Mouse (Mus musculus) E14TG2a.4 (cell line): ENCODE measurements around the gene Gadd45a.

Experiments used
- H3K27me3 ChIP-seq: 2 replicates; pipeline ENCODE4 v1.6.1; 2014; ENCODE audit warnings: low read length, control low read depth; ENCODE audit not compliant: insufficient read depth
- H3K36me3 ChIP-seq: 2 replicates; pipeline ENCODE4 v1.6.1; 2014; ENCODE audit warnings: low read length, control low read depth; ENCODE audit not compliant: insufficient read depth
- H3K4me1 ChIP-seq: replicated peaks from 2 replicates; pipeline ENCODE4 v1.6.1; 2014; ENCODE audit warnings: low read depth, low read length, control low read depth
- H3K4me3 ChIP-seq: replicated peaks from 2 replicates; pipeline ENCODE4 v1.5.1; 2014; ENCODE audit warnings: mild to moderate bottlenecking, low read length
- H3K9me3 ChIP-seq: 2 replicates; pipeline ENCODE4 v1.6.1; 2014; ENCODE audit warnings: low read length, control low read depth
- CTCF ChIP-seq: conservative IDR thresholded peaks from 2 replicates; pipeline ENCODE4 v1.5.1; 2014; ENCODE audit warnings: low read length
- NANOG ChIP-seq: IDR thresholded peaks from 2 replicates; pipeline ENCODE4 v1.6.1; 2014; ENCODE audit warnings: borderline replicate concordance, low read length, mixed read lengths
- POU5F1 ChIP-seq: IDR thresholded peaks from 2 replicates; pipeline ENCODE4 v1.6.1; 2014; ENCODE audit warnings: low read length, borderline replicate concordance

Gene Gadd45a

GRCm38 (mm10) chr6:66989037-66989436 is 48.2 kb downstream of the Gadd45a start:
- Histone ChIP-seq H3K36me3 (peaks cover 16% of the 10 kb centered on the region; the same call in 1 of the 2 replicates), H3K27me3 (no peaks in the 10 kb centered on the region), H3K4me1 (peaks cover 23% of the 10 kb centered on the region), H3K9me3 (no peaks in the 10 kb centered on the region), H3K4me3 (no peak overlapping the region)
- TF ChIP-seq POU5F1 (no peak), NANOG (no peak), CTCF (no peak)

- TF ChIP-seq CTCF (no peak), NANOG (no peak), POU5F1 (no peak)
- Histone ChIP-seq H3K27me3 (no peaks in the 10 kb centered on the region), H3K9me3 (no peaks in the 10 kb centered on the region), H3K4me3 (no peak overlapping the region), H3K4me1 (peaks cover 23% of the 10 kb centered on the region), H3K36me3 (peaks cover 16% of the 10 kb centered on the region; the same call in 1 of the 2 replicates)
Measured at GRCm38 (mm10) chr6:66988363-66988762, 48.9 kb downstream of the Gadd45a start.

GRCm38 (mm10) chr6:66987643-66988042 is 49.6 kb downstream of the Gadd45a start:
- Histone ChIP-seq H3K4me3 (no peak overlapping the region), H3K4me1 (peaks cover 23% of the 10 kb centered on the region), H3K9me3 (no peaks in the 10 kb centered on the region), H3K27me3 (no peaks in the 10 kb centered on the region), H3K36me3 (peaks cover 16% of the 10 kb centered on the region; the same call in 1 of the 2 replicates)
- no peak for TF ChIP-seq CTCF
- no peak for TF ChIP-seq NANOG
- TF ChIP-seq POU5F1 = no peak

GRCm38 (mm10) chr6:66986063-66986462 is 51.2 kb downstream of the Gadd45a start:
- Histone ChIP-seq H3K4me3 (no peak overlapping the region), H3K4me1 (peaks cover 23% of the 10 kb centered on the region), H3K27me3 (no peaks in the 10 kb centered on the region), H3K36me3 (peaks cover 16% of the 10 kb centered on the region; the same call in 1 of the 2 replicates), H3K9me3 (no peaks in the 10 kb centered on the region)
- no peak for TF ChIP-seq CTCF
- no peak for TF ChIP-seq POU5F1
- TF ChIP-seq NANOG = no peak

GRCm38 (mm10) chr6:66985500-66985899 is 51.8 kb downstream of the Gadd45a start:
- H3K4me1 ChIP-seq = peaks cover 23% of the 10 kb centered on the region
- H3K9me3 ChIP-seq = no peaks in the 10 kb centered on the region
- TF ChIP-seq CTCF = no peak
- no peak for TF ChIP-seq POU5F1
- no peak for TF ChIP-seq NANOG
- H3K4me3 ChIP-seq = no peak overlapping the region
- no peaks in the 10 kb centered on the region for H3K27me3 ChIP-seq
- H3K36me3 ChIP-seq = peaks cover 11% of the 10 kb centered on the region; the same call in 1 of the 2 replicates
